Mouse (Mus musculus): ENCODE measurements at regions not wholly inside any gene's neighbourhood (a gene's known extent, or its start where the extent isn't known, plus 50 kb on each side); places are given as distances from the start of the nearest gene placed in this dataset.

DNA sequence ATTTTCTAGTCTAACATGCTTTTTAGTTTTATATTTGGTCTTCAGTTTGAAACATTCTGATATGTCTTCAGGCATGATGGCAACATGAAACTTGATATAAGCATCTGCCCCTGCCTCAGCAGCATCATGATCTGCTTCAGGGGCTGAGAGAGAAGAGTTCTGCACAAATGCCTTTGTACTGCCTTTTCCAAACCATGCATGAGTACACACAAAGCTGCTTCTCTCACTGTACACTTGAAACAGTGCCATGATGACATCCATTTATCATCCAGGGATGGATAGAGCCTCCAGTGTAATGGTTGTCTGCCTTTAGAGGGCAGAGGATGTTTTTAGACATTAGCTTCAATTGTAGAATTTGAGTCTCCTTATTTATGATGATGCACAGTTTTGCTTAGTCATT, 1323.6 kb upstream of the Lrrn3 start:
- peak; percentile 3 to 20 for DNase-seq
